Mouse (Mus musculus) urinary bladder, postnatal 14 days (tissue): ENCODE results near the gene Aimp1.

ENCODE experiments used
- DNase-seq: peaks from one replicate; pipeline ENCODE4 v3.0.0; 2021; ENCODE audit warnings: low spot score

Aimp1 gene

GRCm38 (mm10) chr3:132684231-132684928 lies at the start of gene Aimp1:
TSS of gene Aimp1 (minus strand) at chr3:132684370.
- DNase-seq = no peak

- no peak for DNase-seq
Measured at GRCm38 (mm10) chr3:132724326-132724725, 40.2 kb upstream of the Aimp1 start.

DNA sequence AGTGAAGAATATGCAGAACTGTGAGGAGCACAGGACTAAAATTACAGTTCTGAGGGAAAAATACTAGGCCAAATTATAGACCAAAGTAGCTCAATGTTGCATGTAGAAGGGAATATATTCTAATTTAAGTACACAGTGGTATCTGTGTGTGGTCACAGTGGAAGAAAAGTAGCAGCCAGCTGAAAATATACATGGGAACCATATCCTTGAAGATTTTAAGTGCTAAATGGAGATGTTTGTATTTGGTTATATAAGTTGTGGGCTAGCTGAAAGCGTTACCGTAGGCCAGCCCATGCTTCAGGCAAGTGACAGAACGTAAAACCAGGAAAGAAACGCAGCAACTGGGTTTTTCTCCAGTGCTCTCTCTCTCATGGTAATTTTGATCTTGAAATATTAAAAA lies 33.1 kb upstream of the Aimp1 start:
- DNase-seq = no peak

- no peak for DNase-seq
Measured at GRCm38 (mm10) chr3:132713913-132714312, 29.7 kb upstream of the Aimp1 start.

DNA sequence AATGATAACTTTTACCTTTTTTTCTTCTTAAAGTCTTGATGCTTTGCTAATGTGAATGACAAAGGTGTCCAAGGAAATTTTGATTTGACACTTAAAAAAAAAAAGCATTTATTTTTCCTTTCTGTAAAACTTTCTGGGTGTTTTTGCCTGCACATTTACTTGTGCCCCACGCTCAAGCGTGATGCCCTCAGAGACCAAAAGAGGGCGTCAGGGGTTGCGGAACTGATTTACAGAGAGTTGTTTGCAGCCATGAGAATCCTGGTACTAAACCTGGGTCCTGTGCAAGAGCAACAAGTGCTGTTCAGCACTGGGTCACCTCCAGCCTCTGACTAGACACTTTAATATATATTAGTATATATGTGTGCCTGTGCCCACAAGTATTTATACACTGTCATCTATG lies 22.8 kb upstream of the Aimp1 start:
- no peak for DNase-seq

DNA sequence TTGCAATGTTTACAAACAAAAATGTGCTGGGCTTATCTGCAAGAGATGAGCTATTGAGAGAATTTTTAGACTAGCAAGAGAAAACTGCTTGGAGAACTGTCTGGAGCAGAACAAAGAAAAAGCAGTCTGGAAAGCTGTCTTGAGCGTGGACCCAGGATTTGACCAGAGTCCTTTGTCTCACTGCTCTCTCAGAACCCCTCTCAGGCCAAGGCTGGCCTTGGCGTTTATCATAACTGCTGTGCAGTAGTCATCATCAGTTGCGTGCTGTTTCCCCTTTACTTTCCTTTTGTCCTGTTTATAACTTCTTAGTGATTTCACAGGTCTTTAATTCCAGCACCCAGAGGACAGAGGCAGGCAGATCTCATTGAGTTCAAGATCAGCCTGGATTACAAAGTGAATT lies 20.0 kb upstream of the Aimp1 start:
- no peak for DNase-seq

- no peak for DNase-seq
Measured at GRCm38 (mm10) chr3:132701368-132701767, 17.2 kb upstream of the Aimp1 start.

- DNase-seq = peak; percentile 94
Measured at GRCm38 (mm10) chr3:132683447-132684230, 531 bp downstream of the Aimp1 start, which contains the start of gene Tbck. TSS of gene Tbck (plus strand) at chr3:132684144.

- no peak for DNase-seq
Measured at GRCm38 (mm10) chr3:132677494-132677893, 6.7 kb downstream of the Aimp1 start.

GRCm38 (mm10) chr3:132655955-132656354 lies 28.2 kb downstream of the Aimp1 start:
- no peak for DNase-seq

DNA sequence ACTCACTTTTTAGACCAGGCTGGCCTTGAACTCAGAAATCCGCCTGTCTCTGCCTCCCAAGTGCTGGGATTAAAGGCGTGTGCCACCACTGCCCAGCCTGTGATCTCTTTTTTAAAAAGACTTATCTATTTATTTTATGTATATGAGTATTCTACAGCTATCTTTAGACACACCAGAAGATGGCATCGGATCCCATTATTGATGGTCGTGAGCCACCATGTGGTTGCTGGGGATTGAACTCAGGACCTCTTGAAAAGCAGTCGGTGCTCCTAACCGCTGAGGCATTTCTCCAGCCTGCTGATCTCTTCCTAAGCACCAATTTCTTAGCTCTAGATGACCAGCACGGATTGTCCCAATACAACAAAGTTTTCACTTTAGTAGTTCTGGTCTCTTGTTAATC lies 30.2 kb downstream of the Aimp1 start:
- no peak for DNase-seq

DNA sequence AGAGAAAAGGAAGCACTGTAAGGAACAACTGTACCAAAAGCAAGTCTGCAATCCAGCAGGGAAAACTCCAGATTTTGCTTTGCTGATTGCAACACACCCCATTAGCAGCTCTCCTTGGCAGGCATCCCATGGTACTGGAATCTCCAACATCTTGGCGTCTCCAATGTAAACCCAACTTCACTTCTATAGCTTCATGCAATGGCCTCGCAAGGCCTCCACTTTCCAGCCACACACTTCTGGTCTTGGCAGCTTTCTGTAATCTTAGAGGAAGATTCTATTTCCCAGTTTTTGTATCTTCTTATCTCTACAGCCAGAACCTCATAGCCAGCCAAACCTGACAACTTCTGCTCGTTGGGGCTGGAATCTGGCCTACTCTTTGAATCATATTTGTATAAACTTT lies 32.4 kb downstream of the Aimp1 start:
- peak; percentile 43 for DNase-seq

DNA sequence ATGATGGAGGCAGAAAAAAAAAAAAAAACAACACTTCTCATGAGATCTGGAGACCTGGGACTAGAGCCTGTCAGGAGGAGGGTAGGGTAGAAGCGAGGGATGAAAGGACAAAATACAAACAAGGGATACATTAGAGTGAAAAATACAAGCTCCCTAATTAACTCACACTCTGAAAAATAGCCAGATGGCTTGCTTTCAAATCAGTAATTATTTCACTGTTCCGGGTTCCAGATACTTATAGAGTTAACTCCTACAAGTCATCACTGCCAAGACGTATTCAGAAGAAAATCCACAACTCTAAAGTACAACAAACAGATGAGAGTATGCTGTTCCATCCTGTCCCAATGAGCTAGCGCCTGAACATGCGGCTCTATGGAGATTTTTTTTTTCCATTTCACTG lies 34.0 kb downstream of the Aimp1 start:
- DNase-seq = no peak

GRCm38 (mm10) chr3:132649368-132649767 lies 34.8 kb downstream of the Aimp1 start:
- no peak for DNase-seq

- DNase-seq = no peak
Measured at GRCm38 (mm10) chr3:132646814-132647213, 37.4 kb downstream of the Aimp1 start.

- DNase-seq = no peak
Measured at GRCm38 (mm10) chr3:132644071-132644470, 40.1 kb downstream of the Aimp1 start.

GRCm38 (mm10) chr3:132637080-132637479 lies 47.1 kb downstream of the Aimp1 start:
- no peak for DNase-seq

DNA sequence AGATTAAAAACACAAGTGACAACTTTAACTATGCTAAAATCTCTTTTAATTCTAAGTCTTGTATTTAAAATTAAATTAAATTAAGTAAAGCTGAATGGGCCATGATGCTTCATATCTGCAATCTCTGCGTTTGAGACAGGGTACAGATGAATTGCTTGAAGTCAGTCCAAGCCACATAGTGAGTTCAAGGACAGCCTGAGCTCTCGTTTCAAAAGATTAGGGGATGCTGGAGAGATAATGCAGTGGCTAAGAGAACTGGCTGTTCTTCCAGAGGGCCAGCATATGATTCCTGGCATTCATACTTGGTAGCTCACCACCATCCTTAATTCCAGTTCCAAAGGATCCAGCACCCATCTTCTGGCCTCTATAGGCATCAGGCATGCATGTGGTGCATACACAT lies 50.9 kb downstream of the Aimp1 start:
- DNase-seq = no peak

- no peak for DNase-seq
Measured at GRCm38 (mm10) chr3:132629601-132630239, 54.5 kb downstream of the Aimp1 start, which contains the start of gene Gimd1. TSS of gene Gimd1 (plus strand) at chr3:132629820.

- DNase-seq = no peak
Measured at GRCm38 (mm10) chr3:132628741-132629140, 55.4 kb downstream of the Aimp1 start.
